In genomic region chr16:96080524-96080923, GRCm38 (mm10) we compare ENCODE assay signal across 8 mouse cellular contexts. TPM values are rescaled to one million over a fixed set of nuclear protein-coding genes. Genes with fewer than 3 reads are reported as not detected.
DNase-seq lines count a peak whose midpoint lies in the region; ATAC-seq lines count a peak whose summit lies in the region.

No protein-coding gene starts in this region.

- peak overlapping the region; percentile 99; the same call in 1 of the 2 replicates for H3K4me3 ChIP-seq in hindbrain, embryonic 10.5 days
- no peak overlapping the region for H3K4me3 ChIP-seq in hindbrain, embryonic 11.5 days (ENCODE audit: low read depth, low read length)
- no peak overlapping the region for H3K4me3 ChIP-seq in embryonic facial prominence, embryonic 12.5 days
- peak overlapping the region; percentile 99 for H3K4me3 ChIP-seq in hindbrain, embryonic 13.5 days
- H3K4me3 ChIP-seq in midbrain, embryonic 14.5 days (replicated peaks; ENCODE audit: low read depth, low read length): no peak overlapping the region

- H3K9me3 ChIP-seq in hindbrain, embryonic 10.5 days: no peaks in the 10 kb centered on the region
- no peaks in the 10 kb centered on the region for H3K9me3 ChIP-seq in hindbrain, embryonic 11.5 days (ENCODE audit: control insufficient read depth, low read length)
- no peaks in the 10 kb centered on the region for H3K9me3 ChIP-seq in embryonic facial prominence, embryonic 12.5 days
- no peaks in the 10 kb centered on the region for H3K9me3 ChIP-seq in hindbrain, embryonic 13.5 days
- H3K9me3 ChIP-seq in midbrain, embryonic 14.5 days (ENCODE audit: control insufficient read depth, low read length): no peaks in the 10 kb centered on the region

- no peak overlapping the region for H3K4me2 ChIP-seq in hindbrain, embryonic 11.5 days (replicated peaks; ENCODE audit: low read depth, low read length)
- peak overlapping the region; percentile 68 for H3K4me2 ChIP-seq in embryonic facial prominence, embryonic 12.5 days (replicated peaks)
- H3K4me2 ChIP-seq in hindbrain, embryonic 13.5 days: peak overlapping the region; percentile 71
- peak overlapping the region; percentile 55 for H3K4me2 ChIP-seq in midbrain, embryonic 14.5 days (ENCODE audit: low read length)

- H3K27me3 ChIP-seq in hindbrain, embryonic 10.5 days (ENCODE audit: insufficient read depth, poor library complexity, severe bottlenecking): no peaks in the 10 kb centered on the region
- H3K27me3 ChIP-seq in hindbrain, embryonic 11.5 days (ENCODE audit: control insufficient read depth, insufficient read depth, low read length): no peaks in the 10 kb centered on the region
- no peaks in the 10 kb centered on the region for H3K27me3 ChIP-seq in embryonic facial prominence, embryonic 12.5 days
- no peaks in the 10 kb centered on the region for H3K27me3 ChIP-seq in hindbrain, embryonic 13.5 days
- no peaks in the 10 kb centered on the region for H3K27me3 ChIP-seq in midbrain, embryonic 14.5 days (ENCODE audit: control insufficient read depth, insufficient read depth, low read length)

- intact Hi-C loops in left cerebral cortex, postnatal 4 days (cut with DNase I): no loop called here
- intact Hi-C loops in gastrocnemius, postnatal 14 days (cut with DNase I; ENCODE audit: low total_unique reads): no loop called here

- ATAC-seq in hindbrain, embryonic 11.5 days (ENCODE audit: low FRiP score): no peak
- ATAC-seq in embryonic facial prominence, embryonic 12.5 days (ENCODE audit: insufficient number of reproducible peaks, insufficient read depth, low FRiP score, low TSS enrichment): no peak
- ATAC-seq in hindbrain, embryonic 13.5 days (ENCODE audit: low FRiP score): no peak
- no peak for ATAC-seq in midbrain, embryonic 14.5 days (ENCODE audit: low FRiP score, low TSS enrichment)

- WGBS in hindbrain, embryonic 10.5 days: 90% methylated on average over 7 of the region's 7 CpGs
- 89% methylated on average over 7 of the region's 7 CpGs for WGBS in hindbrain, embryonic 11.5 days
- 86% methylated on average over 7 of the region's 7 CpGs for WGBS in embryonic facial prominence, embryonic 12.5 days
- 88% methylated on average over 7 of the region's 7 CpGs for WGBS in hindbrain, embryonic 13.5 days
- 86% methylated on average over 7 of the region's 7 CpGs for WGBS in midbrain, embryonic 14.5 days

- DNase-seq in hindbrain, embryonic 10.5 days (ENCODE audit: low spot score): no peak
- no peak for DNase-seq in hindbrain, embryonic 11.5 days (ENCODE audit: low spot score)
- no peak for DNase-seq in midbrain, embryonic 14.5 days
- DNase-seq in left cerebral cortex, postnatal 4 days: no peak
- no peak for DNase-seq in embryo, embryonic 10 days (ENCODE audit: low spot score)
- DNase-seq in gastrocnemius, postnatal 14 days: no peak

- no peak overlapping the region for H3K9ac ChIP-seq in hindbrain, embryonic 11.5 days (ENCODE audit: low read depth, low read length)
- no peak overlapping the region for H3K9ac ChIP-seq in embryonic facial prominence, embryonic 12.5 days
- H3K9ac ChIP-seq in hindbrain, embryonic 13.5 days: peak overlapping the region; percentile 99; the same call in 1 of the 2 replicates
- no peak overlapping the region for H3K9ac ChIP-seq in midbrain, embryonic 14.5 days (replicated peaks; ENCODE audit: low read length)

- H3K27ac ChIP-seq in hindbrain, embryonic 10.5 days: no peak overlapping the region
- H3K27ac ChIP-seq in hindbrain, embryonic 11.5 days (ENCODE audit: low read depth, low read length): no peak overlapping the region
- no peak overlapping the region for H3K27ac ChIP-seq in embryonic facial prominence, embryonic 12.5 days
- no peak overlapping the region for H3K27ac ChIP-seq in hindbrain, embryonic 13.5 days
- no peak overlapping the region for H3K27ac ChIP-seq in midbrain, embryonic 14.5 days (replicated peaks; ENCODE audit: low read depth, low read length)

- peaks cover 59% of the 10 kb centered on the region for H3K36me3 ChIP-seq in hindbrain, embryonic 10.5 days
- no peaks in the 10 kb centered on the region for H3K36me3 ChIP-seq in hindbrain, embryonic 11.5 days (ENCODE audit: control insufficient read depth, insufficient read depth, low read length)
- peaks cover 47% of the 10 kb centered on the region for H3K36me3 ChIP-seq in embryonic facial prominence, embryonic 12.5 days
- peaks cover 36% of the 10 kb centered on the region for H3K36me3 ChIP-seq in hindbrain, embryonic 13.5 days
- H3K36me3 ChIP-seq in midbrain, embryonic 14.5 days (ENCODE audit: control insufficient read depth, insufficient read depth, low read length): peaks cover 33% of the 10 kb centered on the region

- H3K4me1 ChIP-seq in hindbrain, embryonic 10.5 days (replicated peaks): peaks cover 30% of the 10 kb centered on the region
- H3K4me1 ChIP-seq in hindbrain, embryonic 11.5 days (replicated peaks; ENCODE audit: control insufficient read depth, insufficient read depth, low read length): 0 out of 2 replicates have a peak, but pooled peaks cover 3% of the 10 kb centered on the region
- peaks cover 15% of the 10 kb centered on the region for H3K4me1 ChIP-seq in embryonic facial prominence, embryonic 12.5 days
- H3K4me1 ChIP-seq in hindbrain, embryonic 13.5 days (replicated peaks): peaks cover 33% of the 10 kb centered on the region
- H3K4me1 ChIP-seq in midbrain, embryonic 14.5 days (ENCODE audit: control insufficient read depth, insufficient read depth, low read length): peaks cover 8% of the 10 kb centered on the region

RNA-seq across cellular contexts. Expression of gene Brwd1, which starts 1.8 kb away (rescaled TPM):
- polyA plus RNA-seq in hindbrain, embryonic 10.5 days (2016; fragmentation: Nextera tagmentation; extraction: Ambion mirVana): 138 and 164 TPM in 2 replicates
- 224 and 240 TPM in 2 replicates for polyA plus RNA-seq in hindbrain, embryonic 11.5 days (2014; fragmentation: Nextera tagmentation; extraction: Ambion mirVana)
- polyA plus RNA-seq in embryonic facial prominence, embryonic 12.5 days (2016; fragmentation: Nextera tagmentation; extraction: Ambion mirVana): 139 and 141 TPM in 2 replicates
- polyA plus RNA-seq in hindbrain, embryonic 13.5 days (2015; fragmentation: Nextera tagmentation; extraction: Ambion mirVana): 279 and 297 TPM in 2 replicates
- 338 and 372 TPM in 2 replicates for polyA plus RNA-seq in midbrain, embryonic 14.5 days (2014; fragmentation: Nextera tagmentation; extraction: Ambion mirVana)
- total RNA-seq in left cerebral cortex, postnatal 4 days (2021): 100 to 1,000 TPM; 131 to 135 TPM
- total RNA-seq in gastrocnemius, postnatal 14 days (2021): 10 to 100 TPM; 65.9 to 72.2 TPM

RNA-seq across cellular contexts. Expression of gene Hmgn1, which starts 47.0 kb away (rescaled TPM):
- polyA plus RNA-seq in hindbrain, embryonic 10.5 days (2016; fragmentation: Nextera tagmentation; extraction: Ambion mirVana): 705 and 803 TPM in 2 replicates
- 793 and 800 TPM in 2 replicates for polyA plus RNA-seq in hindbrain, embryonic 11.5 days (2014; fragmentation: Nextera tagmentation; extraction: Ambion mirVana)
- 819 and 885 TPM in 2 replicates for polyA plus RNA-seq in embryonic facial prominence, embryonic 12.5 days (2016; fragmentation: Nextera tagmentation; extraction: Ambion mirVana)
- polyA plus RNA-seq in hindbrain, embryonic 13.5 days (2015; fragmentation: Nextera tagmentation; extraction: Ambion mirVana): 433 and 477 TPM in 2 replicates
- polyA plus RNA-seq in midbrain, embryonic 14.5 days (2014; fragmentation: Nextera tagmentation; extraction: Ambion mirVana): 371 and 462 TPM in 2 replicates
- 100 to 1,000 TPM; 102 to 103 TPM for total RNA-seq in left cerebral cortex, postnatal 4 days (2021)
- total RNA-seq in gastrocnemius, postnatal 14 days (2021): 10 to 100 TPM; 34.2 to 66.6 TPM

Comparison
In these comparisons a context has a peak if more than half of its experiments do, and no peak if none do; other contexts are left out.
1. H3K4me3 ChIP-seq: peak in hindbrain, embryonic 10.5 days (single experiment) and hindbrain, embryonic 13.5 days (single experiment); none in hindbrain, embryonic 11.5 days (single experiment), embryonic facial prominence, embryonic 12.5 days (single experiment) and midbrain, embryonic 14.5 days (single experiment).